Mouse (Mus musculus) liver, postnatal 0 days (tissue): ENCODE data around the gene Zfp579. TPM values are rescaled to one million over a fixed set of nuclear protein-coding genes. Genes with fewer than 3 reads are reported as not detected.

Experiments used
- ATAC-seq: fragments of 200-750 bp; cut with Nextera tagmentation; 2 replicates; pipeline ENCODE4 v1.8.0; 2017; ENCODE audit warnings: mild to moderate bottlenecking, moderate library complexity
- DNase-seq: peaks from one replicate; pipeline ENCODE4 v3.0.0-alpha.2; 2016
- H3K27ac ChIP-seq: fragments of 300-500 bp; sonication (generic); 2 replicates; pipeline ENCODE4 v1.5.1; 2014; ENCODE audit warnings: antibody characterized with exemption, moderate library complexity, mild to moderate bottlenecking, low read depth
- H3K27me3 ChIP-seq: fragments of 300-500 bp; sonication (generic); 2 replicates; pipeline ENCODE4 v1.6.1; 2014; ENCODE audit warnings: low read length, control low read depth, mixed read lengths; ENCODE audit not compliant: insufficient read depth
- H3K36me3 ChIP-seq: fragments of 300-500 bp; sonication (generic); replicated peaks from 2 replicates; pipeline ENCODE4 v1.6.1; 2014; ENCODE audit warnings: mild to moderate bottlenecking, control low read depth, low read length, moderate library complexity, mixed read lengths; ENCODE audit not compliant: insufficient read depth
- H3K4me1 ChIP-seq: fragments of 300-500 bp; sonication (generic); 2 replicates; pipeline ENCODE4 v1.6.1; 2014; ENCODE audit warnings: antibody characterized with exemption, mild to moderate bottlenecking, control low read depth; ENCODE audit not compliant: insufficient read depth
- H3K4me2 ChIP-seq: fragments of 300-500 bp; sonication (generic); 2 replicates; pipeline ENCODE4 v1.6.1; 2014; ENCODE audit warnings: low read depth, mild to moderate bottlenecking, low read length, moderate library complexity, mixed read lengths
- H3K4me3 ChIP-seq: fragments of 300-500 bp; sonication (generic); 2 replicates; pipeline ENCODE4 v1.5.1; 2014; ENCODE audit warnings: low read depth, low read length
- H3K9ac ChIP-seq: fragments of 300-500 bp; sonication (generic); replicated peaks from 2 replicates; pipeline ENCODE4 v1.6.1; 2014; ENCODE audit warnings: mild to moderate bottlenecking, moderate library complexity
- H3K9me3 ChIP-seq: fragments of 300-500 bp; sonication (generic); 2 replicates; pipeline ENCODE4 v1.6.1; 2016; ENCODE audit warnings: mild to moderate bottlenecking, control low read depth, low read length, mixed read lengths
- CTCF ChIP-seq: sonication (generic); IDR thresholded peaks from 2 replicates; pipeline ENCODE4 v1.5.1; 2016; ENCODE audit warnings: antibody characterized with exemption, low read depth
- EP300 ChIP-seq: IDR thresholded peaks from 2 replicates; pipeline ENCODE4 v1.6.1; 2016; ENCODE audit warnings: antibody characterized with exemption, low read depth, mild to moderate bottlenecking
- WGBS: fragments of 180-500 bp; shearing (Covaris S2); extraction: QIAGEN DNeasy Blood & Tissue Kit; methylation state at CpG from one replicate; pipeline ENCODE4 v1.1.7; 2014; ENCODE audit not compliant: insufficient replicate concordance; 5-methylcytosine and 5-hydroxymethylcytosine counted together
- polyA plus RNA-seq: library from polyadenylated mRNA; unstranded; fragments of >200 nt; fragmentation: Nextera tagmentation; extraction: Ambion mirVana; gene quantifications from 2 replicates; pipeline ENCODE4 v1.2.1, GENCODE M21; 2015

Zfp579 gene
- polyA plus RNA-seq, 1 experiment from 2014 or later, result 3.2 TPM

GRCm38 (mm10) chr7:4971710-4972109 is 24.2 kb downstream of the Zfp579 start:
- Histone ChIP-seq H3K36me3 (no peaks in the 10 kb centered on the region), H3K4me1 (no peaks in the 10 kb centered on the region), H3K9ac (no peak overlapping the region), H3K27me3 (no peaks in the 10 kb centered on the region), H3K4me3 (no peak overlapping the region), H3K9me3 (no peaks in the 10 kb centered on the region), H3K4me2 (no peak overlapping the region), H3K27ac (no peak overlapping the region)
- DNase-seq (no peak), ATAC-seq (no peak)
- 31% methylated on average over 7 of the region's 7 CpGs for WGBS
- no peak for TF ChIP-seq EP300
- TF ChIP-seq CTCF, result no peak

- no peak for ATAC-seq
- 35% methylated on average over 6 of the region's 6 CpGs for WGBS
- H3K36me3 ChIP-seq, result no peaks in the 10 kb centered on the region
Measured at GRCm38 (mm10) chr7:4971068-4971467, 24.9 kb downstream of the Zfp579 start, which contains the start of gene Sbk3. Sbk3 (minus strand) TSS chr7:4971168.

DNA sequence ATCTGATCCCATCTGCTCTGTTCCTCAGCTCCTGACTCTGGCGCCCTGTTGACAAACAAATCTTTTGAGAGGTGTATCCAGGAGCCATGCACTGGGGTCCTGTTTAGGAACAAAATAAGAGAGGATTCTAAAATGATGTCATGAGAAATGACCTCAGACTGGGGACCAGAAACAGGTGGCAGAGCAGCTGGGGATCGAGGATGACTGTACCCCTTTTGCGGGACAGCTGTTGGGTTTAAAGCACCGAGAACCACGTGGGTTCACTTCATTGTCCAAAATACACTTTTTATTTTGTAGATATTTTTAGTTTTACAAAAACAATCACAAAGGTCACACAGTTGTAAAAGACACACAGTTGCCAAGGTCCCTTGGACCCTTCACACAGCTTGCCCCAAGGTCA is 31.0 kb downstream of the Zfp579 start:
- 74% methylated on average over 5 of the region's 5 CpGs for WGBS
- no peaks in the 10 kb centered on the region for H3K27me3 ChIP-seq
- no peaks in the 10 kb centered on the region for H3K36me3 ChIP-seq
- H3K4me2 ChIP-seq, result no peak overlapping the region
- H3K9me3 ChIP-seq, result no peaks in the 10 kb centered on the region
- no peak for ATAC-seq
- no peaks in the 10 kb centered on the region for H3K4me1 ChIP-seq
- TF ChIP-seq EP300 (no peak), CTCF (no peak)
- no peak overlapping the region for H3K4me3 ChIP-seq
- DNase-seq, result no peak
- H3K9ac ChIP-seq, result no peak overlapping the region
- H3K27ac ChIP-seq, result no peak overlapping the region

More at GRCm38 (mm10) chr7:4971068-4971467, 24.9 kb downstream of the Zfp579 start, which contains the start of gene Sbk3:
- Histone ChIP-seq H3K4me3 (no peak within 1 kb of the TSS), H3K27ac (no peak within 1 kb of the TSS), H3K9ac (no peak within 1 kb of the TSS), H3K4me2 (no peak within 1 kb of the TSS), H3K4me1 (no peaks in the 10 kb centered on the region), H3K9me3 (no peaks in the 10 kb centered on the region), H3K27me3 (no peaks in the 10 kb centered on the region)
- DNase-seq, result no peak
- TF ChIP-seq EP300, result no peak
- no peak for TF ChIP-seq CTCF

DNA sequence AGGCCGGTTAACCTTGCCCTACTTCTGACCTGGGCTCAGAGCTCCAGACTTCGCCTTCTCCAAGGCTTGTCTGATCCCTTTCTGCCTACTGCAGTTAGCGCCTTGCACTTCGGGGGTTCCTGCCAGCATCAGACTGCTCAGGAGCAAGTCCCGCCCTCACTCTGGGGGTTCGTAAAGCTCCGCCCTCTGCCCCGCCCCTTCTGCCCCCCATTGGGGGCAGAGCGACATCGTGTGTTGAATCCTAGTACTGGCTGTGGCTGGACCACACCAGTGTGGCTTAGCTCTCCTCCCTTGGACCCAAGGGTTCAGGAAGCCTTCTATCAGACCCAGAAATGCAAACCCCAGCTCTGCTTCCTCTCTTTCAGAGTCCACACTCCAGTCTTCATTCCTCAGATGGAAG is 31.7 kb downstream of the Zfp579 start, which contains the start of gene Sbk2:
Sbk2 (minus strand) TSS at position 135 of the 400 bp plus-strand sequence.
- H3K4me1 ChIP-seq, result no peaks in the 10 kb centered on the region
- TF ChIP-seq EP300 (no peak), CTCF (peak; percentile 79)
- ATAC-seq (peak; percentile 89), DNase-seq (peak; percentile 84)
- WGBS, result 3% methylated on average over 10 of the region's 10 CpGs
- H3K27me3 ChIP-seq, result no peaks in the 10 kb centered on the region
- H3K9me3 ChIP-seq, result no peaks in the 10 kb centered on the region
- peak within 1 kb of the TSS; percentile 24; the same call in 1 of the 2 replicates for H3K4me2 ChIP-seq
- H3K27ac ChIP-seq, result no peak within 1 kb of the TSS
- no peak within 1 kb of the TSS for H3K4me3 ChIP-seq
- no peaks in the 10 kb centered on the region for H3K36me3 ChIP-seq
- H3K9ac ChIP-seq, result no peak within 1 kb of the TSS

- ATAC-seq, result no peak
- WGBS, result 58% methylated on average over 5 of the region's 5 CpGs
Measured at GRCm38 (mm10) chr7:4963527-4963926, 32.4 kb downstream of the Zfp579 start.

GRCm38 (mm10) chr7:4957361-4957760 is 38.6 kb downstream of the Zfp579 start:
- 77% methylated on average over 10 of the region's 10 CpGs for WGBS
- no peak overlapping the region for H3K9ac ChIP-seq
- no peak for ATAC-seq

More at GRCm38 (mm10) chr7:4963527-4963926, 32.4 kb downstream of the Zfp579 start:
- H3K9ac ChIP-seq, result no peak overlapping the region
- no peak overlapping the region for H3K4me2 ChIP-seq
- no peaks in the 10 kb centered on the region for H3K27me3 ChIP-seq
- no peak for TF ChIP-seq CTCF
- TF ChIP-seq EP300, result no peak
- no peak overlapping the region for H3K27ac ChIP-seq
- no peaks in the 10 kb centered on the region for H3K9me3 ChIP-seq
- H3K4me3 ChIP-seq, result no peak overlapping the region
- no peaks in the 10 kb centered on the region for H3K36me3 ChIP-seq
- H3K4me1 ChIP-seq, result no peaks in the 10 kb centered on the region
- DNase-seq, result no peak

More at GRCm38 (mm10) chr7:4957361-4957760, 38.6 kb downstream of the Zfp579 start:
- DNase-seq, result no peak
- Histone ChIP-seq H3K4me1 (no peaks in the 10 kb centered on the region), H3K27me3 (no peaks in the 10 kb centered on the region), H3K4me2 (no peak overlapping the region), H3K9me3 (no peaks in the 10 kb centered on the region), H3K27ac (no peak overlapping the region), H3K4me3 (no peak overlapping the region), H3K36me3 (no peaks in the 10 kb centered on the region)
- TF ChIP-seq EP300 (no peak), CTCF (no peak)
